Mouse (Mus musculus) forebrain, embryonic 12.5 days (tissue): ENCODE data around the gene Gm6882. TPM values are rescaled to one million over a fixed set of nuclear protein-coding genes. Genes with fewer than 3 reads are reported as not detected.
"Not testable (repeated sequence)": the region's sequence is repeated elsewhere in the genome, so short reads cannot be mapped to it uniquely, and the experiment has no call there.

Experiments
- ATAC-seq: fragments of 200-750 bp; cut with Nextera tagmentation; 2 replicates; pipeline ENCODE4 v1.8.0; 2017; ENCODE audit warnings: moderate TSS enrichment; ENCODE audit not compliant: low FRiP score
- H3K27ac ChIP-seq: fragments of 300-500 bp; sonication (generic); 2 replicates; pipeline ENCODE4 v1.5.1; 2016; ENCODE audit warnings: mild to moderate bottlenecking
- H3K27me3 ChIP-seq: fragments of 300-500 bp; sonication (generic); 2 replicates; pipeline ENCODE4 v1.6.1; 2016; ENCODE audit warnings: mild to moderate bottlenecking
- H3K36me3 ChIP-seq: fragments of 300-500 bp; sonication (generic); replicated peaks from 2 replicates; pipeline ENCODE4 v1.6.1; 2016; ENCODE audit warnings: mild to moderate bottlenecking
- H3K4me1 ChIP-seq: fragments of 300-500 bp; sonication (generic); 2 replicates; pipeline ENCODE4 v1.6.1; 2016
- H3K4me2 ChIP-seq: fragments of 300-500 bp; sonication (generic); 2 replicates; pipeline ENCODE4 v1.6.1; 2016; ENCODE audit warnings: mild to moderate bottlenecking, moderate library complexity
- H3K4me3 ChIP-seq: fragments of 300-500 bp; sonication (generic); replicated peaks from 2 replicates; pipeline ENCODE4 v1.5.1; 2016; ENCODE audit warnings: mild to moderate bottlenecking
- H3K9ac ChIP-seq: fragments of 300-500 bp; sonication (generic); 2 replicates; pipeline ENCODE4 v1.6.1; 2016; ENCODE audit warnings: mild to moderate bottlenecking
- H3K9me3 ChIP-seq: fragments of 300-500 bp; sonication (generic); 2 replicates; pipeline ENCODE4 v1.6.1; 2016
- WGBS: fragments of 180-500 bp; shearing (Covaris S2); methylation state at CpG from one replicate; pipeline ENCODE4 v1.1.7; 2016; 5-methylcytosine and 5-hydroxymethylcytosine counted together
- polyA plus RNA-seq: library from polyadenylated mRNA; unstranded; fragments of >200 nt; fragmentation: Nextera tagmentation; extraction: Ambion mirVana; gene quantifications from 2 replicates; pipeline ENCODE4 v1.2.1, GENCODE M21; 2016

The Gm6882 gene
- polyA plus RNA-seq, result not detected in 2 replicates

GRCm38 (mm10) chr7:21432645-21433044 is at the start of gene Gm6882:
TSS of gene Gm6882 (minus strand) at chr7:21432745.
- not testable (repeated sequence) for ATAC-seq, H3K9me3 ChIP-seq, H3K4me3 ChIP-seq, H3K9ac ChIP-seq, H3K4me1 ChIP-seq, H3K4me2 ChIP-seq, H3K27me3 ChIP-seq, H3K36me3 ChIP-seq, H3K27ac ChIP-seq
- 38% methylated on average over 1 of the region's 1 CpGs for WGBS

Other genes with a start within 250 kb of the Gm6882 start
- not detected in 2 replicates for gene Gm5157, start 242.3 kb downstream of the Gm6882 start, polyA plus RNA-seq
- gene Vmn1r124, start 172.1 kb downstream of the Gm6882 start, polyA plus RNA-seq, result not detected in 2 replicates
- not detected in 2 replicates for gene Vmn1r125, start 160.6 kb downstream of the Gm6882 start, polyA plus RNA-seq
- not detected in 2 replicates for gene Vmn1r126, start 131.3 kb downstream of the Gm6882 start, polyA plus RNA-seq
- gene Vmn1r127, start 112.9 kb downstream of the Gm6882 start, polyA plus RNA-seq, result not detected in 2 replicates
- not detected in 2 replicates for gene Vmn1r128, start 83.4 kb downstream of the Gm6882 start, polyA plus RNA-seq
- not detected in 2 replicates for gene Vmn1r129, start 71.5 kb downstream of the Gm6882 start, polyA plus RNA-seq
- not detected in 2 replicates for gene Vmn1r130, start 79.0 kb upstream of the Gm6882 start, polyA plus RNA-seq
- gene Vmn1r131, start 113.3 kb upstream of the Gm6882 start, polyA plus RNA-seq, result not detected in 2 replicates
- not detected in 2 replicates for gene Vmn1r132, start 181.3 kb upstream of the Gm6882 start, polyA plus RNA-seq